ENCODE assay signal across 11 mouse cellular contexts in genomic region chr16:5940016-5940415, GRCm38 (mm10). TPM values are rescaled to one million over a fixed set of nuclear protein-coding genes. Genes with fewer than 3 reads are reported as not detected.
DNase-seq lines count a peak whose midpoint lies in the region; ATAC-seq lines count a peak whose summit lies in the region.
"Had no signal": no experiment of that assay in that cellular context is flagged by ENCODE, and none has a peak within 500 bp of the region (broad histone marks: within the 10 kb centered on the region; RNA-seq: fewer than 3 reads in every experiment).

No protein-coding gene starts in this region.

- peak; percentile 20 to 41 for DNase-seq in cerebellum, adult 18-20 months
- no peak for DNase-seq in cerebellum, adult 8-10 months
- DNase-seq in kidney, postnatal 10 days = peak; percentile 7
- no peak for DNase-seq in kidney, adult 18-20 months
- peak; percentile 36 for DNase-seq in ES-CJ7 (ENCODE audit: low read depth, low spot score)
- no peak for DNase-seq in urinary bladder, postnatal 14 days (ENCODE audit: low spot score)
- DNase-seq: B cell, adult 2 months; lung, postnatal 10 days had no signal

- 0 out of 2 replicates have a peak, but pooled peaks have one; percentile 18 for ATAC-seq in common myeloid progenitor, adult 5-6 weeks (replicated peaks; ENCODE audit: low read depth, poor library complexity, severe bottlenecking)
- ATAC-seq in activated CD4-positive, CD25-positive, alpha-beta regulatory T cell, adult 4 months = no peak
- ATAC-seq: forebrain, embryonic 15.5 days had no signal

RNA-seq across cellular contexts. Expression of gene Rbfox1, which starts 54.9 kb away (rescaled TPM):
- total RNA-seq in common myeloid progenitor, adult 5-6 weeks (2017) = not detected in 2 replicates
- polyA plus RNA-seq in activated CD4-positive, CD25-positive, alpha-beta regulatory T cell, adult 4 months (2017; shearing (Covaris generic)) = not detected

Comparison
In these comparisons a context has a peak if more than half of its experiments do, and no peak if none do; other contexts are left out.
1. DNase-seq: peak in cerebellum, adult 18-20 months (2 of 2), kidney, postnatal 10 days (single experiment) and ES-CJ7 (single experiment); none in cerebellum, adult 8-10 months (single experiment), kidney, adult 18-20 months (single experiment) and urinary bladder, postnatal 14 days (single experiment).